Mouse (Mus musculus) hematopoietic stem cell, adult 5-6 weeks (primary cell): ENCODE results near the gene Gm20708. TPM values are rescaled to one million over a fixed set of nuclear protein-coding genes. Genes with fewer than 3 reads are reported as not detected.
"Not testable (repeated sequence)": the region's sequence is repeated elsewhere in the genome, so short reads cannot be mapped to it uniquely, and the experiment has no call there.

Source experiments
- ATAC-seq, 2 experiments: fragments of 125-278 bp in 1 of 2; replicated peaks in 1 of 2; 2 replicates each; pipeline ENCODE4 v1.8.0; 2016 to 2017; ENCODE audit warnings: inconsistent platforms in 2 of 2, mild to moderate bottlenecking in 2 of 2, moderate number of reproducible peaks in 2 of 2, low read depth in 1 of 2, moderate TSS enrichment in 1 of 2; ENCODE audit not compliant: low FRiP score in 2 of 2, poor library complexity in 2 of 2, severe bottlenecking in 2 of 2, insufficient read depth in 1 of 2, low TSS enrichment in 1 of 2
- total RNA-seq: library from RNA; stranded (forward); fragments of 172-1452, 232-1000 nt; gene quantifications from 2 replicates; pipeline ENCODE4 v1.2.3, GENCODE M21; 2017

The Gm20708 gene
- total RNA-seq, 1 experiment from 2014 or later = not detected

DNA sequence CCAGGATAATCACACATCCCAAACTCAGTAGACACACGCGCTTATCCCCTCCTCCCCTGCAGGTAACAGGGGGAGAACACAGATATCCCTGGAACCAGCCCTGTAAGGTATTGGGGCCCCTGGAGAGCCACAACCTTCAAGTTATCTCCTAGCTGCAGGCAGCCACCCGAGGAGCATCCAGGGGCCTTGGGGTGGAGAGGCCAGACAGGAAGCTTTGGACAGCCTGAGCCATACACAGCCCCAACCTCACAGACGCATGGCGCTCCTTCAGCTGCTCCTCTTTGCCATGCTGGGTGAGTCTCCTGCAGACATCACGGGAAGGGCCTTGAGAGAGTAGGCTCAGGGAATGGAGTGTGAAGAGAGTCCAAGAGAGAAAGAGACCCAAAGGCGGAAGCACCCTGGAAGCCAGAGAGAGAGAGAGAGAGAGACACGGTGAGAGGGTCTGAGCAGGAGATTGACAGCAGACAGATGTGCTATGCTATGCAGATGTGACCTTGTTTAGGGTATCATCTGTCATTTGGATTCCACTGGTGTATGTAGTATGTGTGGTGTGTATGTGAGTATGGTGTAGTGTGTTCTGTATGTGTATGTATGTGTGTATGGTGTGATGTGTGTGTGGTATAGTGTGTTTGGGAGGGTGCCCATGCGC lies 11.8 kb upstream of the Gm20708 start, which contains the start of gene 6030468B19Rik:
Gene 6030468B19Rik (plus strand): TSS at position 150 of the 649 bp plus-strand sequence.
- ATAC-seq = peak in 1 of 2 experiments; percentile 4; a peak in 1 of 4 replicates

DNA sequence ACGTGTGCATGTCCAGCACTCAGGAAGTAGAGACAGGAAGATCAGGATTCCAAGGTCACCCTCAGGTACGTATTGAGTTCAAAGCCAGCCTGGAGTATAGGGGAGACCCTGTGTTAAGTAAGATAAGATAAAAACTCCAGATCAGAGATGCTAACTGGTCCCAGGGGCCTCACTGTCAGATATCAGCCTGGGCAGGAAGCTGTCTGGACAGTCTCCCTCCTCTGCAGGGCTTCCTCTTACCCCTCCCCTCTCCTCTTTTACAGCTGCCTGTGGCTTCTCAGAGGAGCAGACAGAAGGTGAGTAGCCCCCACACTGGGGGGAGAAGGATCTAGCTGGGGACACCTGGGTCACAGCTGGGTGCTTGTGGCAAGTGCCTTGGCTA lies 11.3 kb upstream of the Gm20708 start:
- ATAC-seq = peak; percentile 40 to 43; a peak in 2 of 4 replicates

DNA sequence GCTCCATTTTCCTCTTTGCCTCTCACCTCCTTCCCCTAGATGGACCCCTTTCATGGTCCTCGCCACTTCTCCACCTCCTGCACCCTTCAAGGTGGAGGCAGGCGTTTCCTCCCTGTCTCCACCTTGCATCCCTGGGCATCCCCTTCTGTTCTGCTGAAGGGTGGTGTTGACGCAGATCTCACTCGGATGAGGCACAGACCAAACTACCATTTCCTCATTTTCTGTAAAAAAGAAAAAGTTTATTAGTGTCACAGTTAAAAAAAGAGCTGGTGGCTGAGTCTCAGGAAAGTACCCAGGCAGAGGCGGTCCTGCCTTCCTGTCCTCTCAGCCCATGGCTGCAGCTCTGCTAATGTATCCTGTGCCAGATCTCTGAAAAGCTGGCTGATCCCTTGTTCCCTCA lies 10.3 kb upstream of the Gm20708 start:
- ATAC-seq = peak; percentile 63 to 70

DNA sequence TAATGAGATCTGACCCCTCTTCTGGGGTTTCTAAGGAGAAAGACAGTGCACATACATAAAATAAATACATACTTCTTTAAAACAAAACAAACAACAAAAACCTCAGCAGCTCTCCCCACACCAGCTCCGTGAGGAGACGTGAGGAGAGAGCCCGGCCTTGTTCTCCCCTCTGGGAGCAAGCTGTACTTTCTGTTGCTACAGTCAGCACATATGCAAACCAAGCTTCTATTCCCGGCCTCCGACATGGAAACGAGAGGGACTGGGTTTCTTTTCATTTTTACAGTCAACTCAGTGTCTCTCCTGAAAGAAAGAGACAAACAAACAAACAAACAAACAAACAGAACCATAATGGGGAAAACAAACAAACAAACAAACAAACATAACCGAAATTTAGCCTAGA lies 9.4 kb upstream of the Gm20708 start:
- ATAC-seq = no peak

DNA sequence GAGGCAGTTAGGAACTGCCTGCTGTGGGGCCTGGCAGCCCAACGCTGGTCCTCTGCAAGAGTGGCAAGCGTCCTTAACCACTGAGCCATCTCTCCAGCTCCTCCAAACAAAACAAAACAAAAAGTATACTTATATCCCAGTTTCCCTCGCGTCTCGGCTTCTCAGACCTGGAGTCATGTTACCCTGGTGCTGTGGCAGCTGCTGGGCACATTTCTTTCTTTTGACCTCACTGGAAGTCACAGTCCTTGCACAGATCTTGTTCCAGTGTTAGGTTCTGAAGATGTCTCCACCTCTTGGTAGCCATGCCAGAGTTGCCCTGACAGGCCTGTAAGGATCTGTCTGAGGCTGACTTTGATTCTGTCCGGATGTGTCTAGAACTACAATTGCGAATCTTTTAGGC lies 7.8 kb upstream of the Gm20708 start:
- ATAC-seq = no peak

DNA sequence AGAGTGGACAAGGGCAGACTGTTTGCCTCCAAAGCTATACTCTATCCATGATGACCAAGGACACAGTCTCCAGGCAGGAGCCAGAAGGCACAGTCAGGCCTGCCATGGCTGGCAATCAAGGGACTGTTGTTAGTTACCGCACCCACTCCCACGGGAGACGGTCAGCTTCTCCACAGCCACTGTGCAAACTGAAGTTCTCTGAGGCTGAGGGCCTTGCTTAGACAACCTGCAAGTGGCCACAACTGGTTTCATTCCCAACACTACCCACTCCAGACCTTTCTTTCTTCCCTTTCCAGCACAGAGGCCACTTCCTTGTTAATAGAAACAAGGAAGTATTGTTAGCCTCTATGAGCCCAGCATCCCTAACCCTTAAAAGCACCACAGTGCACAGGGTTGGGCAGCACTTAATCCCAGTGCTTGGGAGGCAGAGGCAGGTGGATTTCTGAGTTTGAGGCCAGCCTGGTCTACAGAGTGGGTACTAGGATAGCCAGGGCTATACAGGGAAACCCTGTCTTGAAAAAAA lies 6.2 kb upstream of the Gm20708 start:
- ATAC-seq = no peak

DNA sequence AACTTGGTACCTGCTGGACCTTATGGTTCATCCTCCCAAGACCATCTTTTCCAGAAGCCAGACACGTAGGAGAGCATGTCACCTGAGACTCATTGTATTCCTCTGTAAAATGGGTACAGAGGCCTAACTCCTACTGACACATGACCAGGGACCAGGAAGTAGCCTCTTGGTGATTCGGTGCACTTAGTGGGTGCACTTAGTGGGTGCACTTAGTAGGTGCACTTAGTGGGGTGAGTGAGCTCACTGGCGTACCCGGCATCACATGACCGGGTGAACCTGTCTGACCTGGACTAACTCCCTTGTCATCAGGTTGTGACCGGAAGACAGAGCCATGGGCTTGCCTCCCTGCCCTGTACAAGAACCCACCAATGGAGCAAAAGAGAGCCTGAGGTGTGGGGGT lies 2.7 kb upstream of the Gm20708 start:
- no peak for ATAC-seq

DNA sequence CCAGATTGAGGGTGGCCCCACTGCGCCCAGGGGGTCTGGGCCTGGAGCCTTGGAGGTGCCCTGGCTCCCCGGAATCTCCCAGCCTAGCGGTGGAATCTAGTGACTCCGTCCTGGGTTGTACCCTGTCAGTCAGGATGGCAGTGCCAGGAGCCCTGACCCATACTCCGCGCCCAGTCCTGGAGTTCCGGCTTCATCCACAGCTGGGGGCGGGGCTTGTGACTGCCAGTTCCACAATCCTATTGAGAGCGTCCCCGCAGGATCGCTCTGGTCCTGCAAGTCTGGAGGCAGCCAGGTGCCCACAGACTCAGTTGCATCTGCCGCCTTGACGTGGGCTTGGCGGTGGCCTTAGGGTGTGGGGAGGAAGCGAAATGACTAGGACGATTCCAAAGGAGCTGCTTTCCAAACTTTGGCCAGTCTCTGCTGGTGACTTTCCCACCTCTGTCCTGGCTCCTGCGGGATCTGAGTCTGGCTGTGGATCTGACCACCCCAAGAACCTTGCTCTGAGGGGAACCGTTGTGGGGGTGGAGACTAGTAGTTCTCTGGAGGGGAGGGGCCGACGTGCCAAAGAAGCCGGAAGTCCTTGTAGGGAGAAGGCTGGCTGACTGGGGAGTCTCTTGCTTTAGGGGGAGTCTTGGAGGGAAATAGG lies 1.1 kb downstream of the Gm20708 start:
- peak; percentile 81 to 83 for ATAC-seq

DNA sequence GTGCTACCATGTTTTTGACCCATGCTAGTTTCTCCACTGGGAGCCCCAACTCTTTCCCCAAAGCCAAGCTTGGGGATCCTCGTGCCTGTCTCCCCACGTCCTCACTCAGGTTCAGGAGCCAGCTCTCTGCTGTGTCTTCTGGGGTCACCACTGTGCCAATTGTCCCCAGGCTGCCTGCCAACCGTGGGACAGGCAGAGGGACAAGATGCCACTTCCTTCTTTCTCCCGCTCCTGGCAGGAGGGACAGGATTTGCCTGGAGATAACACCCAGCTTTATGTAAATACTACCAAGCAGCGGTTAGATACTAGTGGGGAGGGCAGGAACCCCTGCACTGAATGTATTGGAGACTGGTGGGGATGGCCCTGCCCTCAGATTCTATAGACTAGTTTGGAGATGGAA lies 4.4 kb downstream of the Gm20708 start:
- ATAC-seq = no peak

DNA sequence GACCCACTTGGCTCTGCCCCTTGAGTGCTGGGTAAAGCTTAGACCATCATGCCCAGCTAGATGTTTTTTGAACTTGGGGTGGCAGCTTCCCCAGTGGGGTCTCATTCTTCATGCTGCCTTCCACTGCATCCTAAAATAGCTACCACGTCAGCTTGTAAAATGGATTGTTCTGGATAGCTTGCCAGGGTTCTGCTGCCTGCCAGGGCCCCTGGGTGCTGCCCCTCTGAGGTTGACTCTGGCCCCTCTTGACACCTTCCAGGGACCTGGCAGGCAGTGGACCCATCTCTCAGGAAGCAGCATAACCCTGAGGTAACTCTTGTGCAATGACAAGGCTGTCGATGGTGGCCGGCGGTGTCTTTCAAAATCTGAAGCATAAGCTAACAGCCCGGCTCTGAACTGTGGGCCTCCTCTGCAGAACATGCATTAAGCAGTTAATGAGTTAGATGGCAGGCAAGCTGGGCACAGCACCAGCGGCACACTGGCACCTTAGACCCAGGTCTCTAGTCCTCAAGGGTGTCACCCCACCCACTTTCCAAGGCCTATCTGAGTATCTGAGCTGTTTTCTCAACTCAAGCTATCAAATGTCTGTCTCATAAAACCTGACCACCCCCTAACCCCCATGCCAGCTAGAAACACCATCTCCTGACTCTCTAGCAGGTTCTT lies 5.4 kb downstream of the Gm20708 start:
- no peak; a peak in 1 of 4 replicates for ATAC-seq

DNA sequence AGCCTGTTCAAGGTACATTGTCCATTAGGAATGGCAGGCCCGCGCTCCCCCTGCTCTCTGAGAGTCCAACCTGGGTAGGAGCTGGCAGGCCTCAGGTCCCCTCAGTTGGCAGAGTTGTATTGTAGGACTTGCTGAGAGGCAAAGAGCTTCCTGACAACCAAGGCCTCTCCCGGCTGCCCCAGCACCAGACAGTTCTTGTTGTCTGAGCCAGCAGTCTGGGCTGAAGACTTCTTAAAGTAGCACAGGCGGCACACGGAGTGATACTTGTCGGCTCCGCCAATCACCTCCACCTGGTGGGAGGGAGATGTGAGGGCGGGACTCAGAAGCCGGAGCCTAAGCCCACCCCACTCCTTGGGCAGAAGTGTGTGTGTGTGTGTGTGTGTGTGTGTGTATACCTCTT lies 6.4 kb downstream of the Gm20708 start:
- ATAC-seq = not testable (repeated sequence)

DNA sequence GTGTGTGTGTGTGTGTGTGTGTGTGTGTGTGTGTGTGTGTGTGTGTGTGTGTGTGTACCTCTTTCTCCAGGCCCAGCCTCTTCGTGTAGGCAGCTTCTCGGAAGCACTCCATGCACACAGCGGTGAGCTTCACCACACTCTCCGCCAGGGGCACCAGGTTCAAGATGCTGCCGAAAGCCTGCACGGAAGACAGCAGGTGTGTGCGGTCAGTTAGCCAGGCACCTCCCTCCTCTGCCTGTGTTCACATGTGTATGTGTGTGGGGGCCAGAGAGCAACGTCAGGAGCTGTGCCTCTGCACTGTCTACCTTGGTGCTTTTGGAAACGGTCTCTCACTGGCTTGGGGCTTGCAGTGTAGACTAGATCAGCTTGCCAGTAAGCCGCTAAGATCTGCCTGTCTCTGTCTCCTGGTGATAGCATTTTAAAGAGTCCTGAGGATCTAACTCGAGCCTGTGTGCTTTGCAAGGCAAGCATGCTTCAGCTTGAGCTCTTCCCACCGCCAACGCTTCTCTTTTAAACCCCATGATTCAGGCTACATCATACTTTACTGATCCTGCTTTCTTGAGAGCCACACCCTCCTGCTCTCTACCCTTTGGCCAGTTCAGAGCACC lies 7.0 kb downstream of the Gm20708 start:
- no peak for ATAC-seq

DNA sequence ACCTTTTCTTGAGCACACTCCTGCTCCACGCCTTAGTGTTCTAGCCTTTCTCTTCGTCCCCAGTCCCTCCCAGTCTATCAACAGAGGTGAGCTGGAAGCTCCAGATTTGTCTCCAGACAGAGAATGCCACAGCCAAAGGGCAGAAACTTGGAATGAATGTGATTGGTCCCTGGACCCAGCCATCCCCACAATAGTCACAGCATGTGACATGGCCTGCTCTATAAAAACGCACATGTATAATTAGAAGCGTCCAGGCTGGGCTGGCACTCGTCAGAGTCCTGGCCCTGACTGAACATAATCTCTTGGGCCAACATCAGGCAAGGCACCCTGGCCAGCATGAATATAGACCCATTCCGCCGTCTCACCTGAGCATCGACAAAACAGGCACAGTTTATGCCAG lies 9.6 kb downstream of the Gm20708 start:
- ATAC-seq = no peak

DNA sequence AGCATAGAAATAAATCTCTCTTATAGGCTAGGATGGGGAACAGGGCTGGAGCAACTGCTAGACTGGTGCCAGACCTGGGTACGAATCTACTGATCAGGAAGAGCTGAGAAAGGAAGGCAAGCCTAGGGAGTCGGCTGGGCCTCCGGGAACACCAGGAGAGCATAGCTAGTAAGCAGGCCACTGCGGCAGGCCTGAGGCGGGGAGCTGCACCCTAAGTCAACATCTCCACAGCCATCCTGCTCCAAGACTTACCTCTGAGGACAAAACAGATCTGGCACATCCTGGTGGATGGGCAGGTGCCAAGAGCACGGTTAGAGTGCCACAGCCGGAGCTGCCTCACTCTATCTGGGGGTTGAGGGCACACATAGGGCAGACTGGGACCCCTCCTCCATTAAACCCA lies 10.7 kb downstream of the Gm20708 start:
- no peak for ATAC-seq

DNA sequence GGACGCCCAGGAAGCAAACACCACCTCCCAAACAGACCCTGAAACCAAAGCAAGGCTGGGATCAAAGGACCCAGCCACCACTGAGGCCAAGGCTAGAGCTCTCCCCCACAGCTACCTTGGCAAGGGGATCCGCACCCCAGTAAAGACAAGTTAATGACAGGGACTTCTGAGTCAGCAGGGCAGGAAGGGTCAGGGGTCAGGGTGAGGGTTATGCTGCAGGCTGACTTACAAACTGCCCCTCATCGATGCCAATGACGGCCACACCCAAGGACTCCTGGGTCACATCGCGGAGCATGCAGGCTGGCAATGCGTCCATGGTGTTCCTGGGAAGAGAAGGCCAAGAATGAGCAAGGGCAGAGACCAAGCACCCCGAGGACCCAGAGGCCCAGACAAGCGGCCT lies 12.4 kb downstream of the Gm20708 start:
- ATAC-seq = no peak

DNA sequence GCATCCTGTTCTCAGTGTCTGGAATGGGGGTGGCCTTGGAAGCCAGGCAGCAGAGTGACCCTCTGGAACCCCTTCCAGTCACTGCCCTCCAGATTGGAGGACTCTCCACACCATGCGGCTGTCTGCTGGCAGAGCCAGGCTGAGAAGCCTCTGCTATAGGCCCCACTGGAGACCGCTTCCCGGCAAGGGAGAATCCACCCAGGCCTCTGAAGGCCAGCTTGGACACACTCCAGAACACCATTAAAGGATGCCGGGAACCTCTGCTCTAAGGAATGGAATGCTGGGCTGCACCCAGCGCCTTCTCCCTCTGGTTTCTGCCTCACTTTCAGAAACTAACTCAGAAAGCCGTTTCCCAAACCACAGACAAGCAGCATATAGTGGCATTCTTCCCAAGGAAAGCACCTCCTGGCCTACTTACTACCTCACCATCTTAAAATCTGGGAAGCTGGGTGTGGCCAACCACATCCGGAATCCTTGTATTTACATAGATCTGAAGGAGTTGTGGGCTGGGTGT lies 13.3 kb downstream of the Gm20708 start:
- no peak for ATAC-seq

DNA sequence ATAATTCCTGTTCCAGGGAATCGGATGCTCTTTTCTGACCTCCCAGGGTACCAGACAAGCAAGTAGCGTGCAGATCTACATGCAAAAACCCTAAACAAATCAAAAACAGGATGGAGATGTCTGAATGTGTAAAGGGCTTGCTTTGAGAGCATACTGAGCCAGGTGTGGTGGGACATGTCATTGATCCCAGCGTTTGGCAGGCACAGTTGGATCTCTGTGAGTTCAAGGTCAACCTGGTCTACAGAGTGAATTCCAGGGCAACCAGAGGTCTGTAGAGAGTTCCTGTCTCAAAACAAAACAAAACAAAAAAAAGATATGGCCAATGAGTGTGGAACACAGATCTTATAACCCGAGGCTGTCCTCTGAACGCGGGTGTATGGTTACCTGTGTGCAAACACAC lies 13.9 kb downstream of the Gm20708 start:
- ATAC-seq = no peak
